Mouse (Mus musculus) spleen, adult 2 months (tissue): ENCODE measurements at regions not wholly inside any gene's neighbourhood (a gene's known extent, or its start where the extent isn't known, plus 50 kb on each side); places are given as distances from the start of the nearest gene placed in this dataset.

Experiments used
- CTCF ChIP-seq: fragments of 200-500 bp; IDR thresholded peaks from 2 replicates; pipeline ENCODE4 v1.5.1; 2011; ENCODE audit warnings: mild to moderate bottlenecking, inconsistent platforms; ENCODE audit not compliant: insufficient read depth, insufficient read length, insufficient replicate concordance; ENCODE audit errors: extremely low read depth
- POLR2A ChIP-seq: fragments of 200-500 bp; IDR thresholded peaks from 2 replicates; pipeline ENCODE4 v1.6.1; 2011; ENCODE audit warnings: low read depth, low read length, inconsistent platforms

- no peak for TF ChIP-seq CTCF
- no peak for TF ChIP-seq POLR2A
Observed at GRCm38 (mm10) chr8:12165487-12166152, 113.0 kb upstream of the A230072I06Rik start.
